Mouse (Mus musculus): ENCODE results near the gene Ccdc88c.

Ccdc88c gene

DNA sequence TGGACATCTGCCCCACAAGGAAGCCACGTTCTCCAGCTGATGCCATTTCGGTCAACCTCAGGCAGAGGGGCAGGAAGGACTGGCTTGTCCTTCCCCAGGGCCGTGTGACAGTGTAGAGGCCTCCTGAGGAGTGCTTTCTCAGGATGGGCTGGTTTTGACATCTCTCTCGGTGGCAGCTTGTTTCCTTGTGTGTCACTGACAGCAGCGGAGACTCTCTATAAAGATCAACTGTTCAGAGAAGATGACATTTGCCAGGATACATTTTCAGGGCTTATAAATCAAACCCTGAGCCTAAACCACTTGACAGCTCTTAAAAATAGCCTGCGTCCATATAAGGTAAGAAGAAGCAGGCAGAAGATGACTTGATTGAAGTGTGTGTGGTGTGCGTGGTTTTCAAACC lies 59.0 kb downstream of the Ccdc88c start:
- DNase-seq (ENCODE audit: low spot score in 2 of 2) = no peak

DNA sequence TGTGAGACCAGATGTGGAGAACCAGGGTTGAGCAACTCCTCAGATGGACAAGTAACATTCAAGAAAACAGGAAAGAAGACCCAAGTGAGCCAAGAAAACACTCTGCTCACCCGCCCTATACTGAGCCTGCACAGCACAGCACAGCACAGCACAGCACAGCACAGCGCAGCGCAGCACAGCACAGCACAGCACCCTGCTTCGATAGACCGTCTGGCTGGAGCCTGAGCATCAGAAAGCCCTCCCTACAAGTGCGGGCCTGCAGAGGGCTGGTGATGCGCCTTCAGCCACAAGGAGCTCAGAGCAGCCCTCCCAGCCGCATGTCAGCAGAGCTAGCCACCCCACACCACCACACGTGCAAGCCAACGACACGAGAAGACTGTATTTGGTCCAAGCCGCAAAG lies 61.5 kb downstream of the Ccdc88c start:
- DNase-seq (ENCODE audit: low spot score in 2 of 2) = no peak

DNA sequence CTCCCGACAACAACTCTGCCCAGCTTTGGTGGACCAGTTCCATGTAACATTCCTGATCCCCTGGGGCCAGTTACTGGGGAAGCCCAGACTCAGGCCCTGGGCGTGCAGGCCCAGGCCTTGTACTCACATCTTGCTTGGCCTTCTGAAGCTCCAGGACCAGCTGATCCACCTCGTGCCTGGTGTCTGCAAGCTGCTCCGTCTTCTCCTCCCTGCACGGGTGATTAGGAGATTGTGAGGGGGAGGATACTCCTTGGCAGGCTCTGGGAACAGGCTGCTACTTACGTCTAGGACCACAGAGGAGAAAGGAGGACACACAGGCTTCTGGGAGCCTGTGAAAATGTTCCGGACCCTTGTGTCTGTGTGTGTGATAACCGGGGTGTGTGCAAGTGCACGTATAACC lies 62.6 kb downstream of the Ccdc88c start:
- DNase-seq (ENCODE audit: low spot score in 2 of 2) = no peak

DNA sequence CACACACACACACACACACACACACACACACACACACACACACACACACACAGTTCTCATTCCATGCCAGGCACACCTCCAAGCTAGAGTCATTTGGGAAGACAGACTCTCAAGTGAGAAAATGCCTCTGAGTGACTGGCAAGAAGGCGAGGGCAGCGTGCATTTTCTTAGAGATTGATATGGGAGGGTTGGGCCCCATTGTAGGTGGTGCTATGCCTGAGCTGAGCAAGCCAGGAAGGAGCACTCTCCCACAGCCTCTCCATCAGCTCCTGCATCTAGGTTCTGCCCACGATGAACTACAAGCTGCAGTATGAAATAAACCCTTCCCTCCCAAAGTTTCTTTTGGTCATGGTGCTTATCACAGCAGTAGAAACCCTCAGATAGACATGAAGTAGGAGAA lies 63.6 kb downstream of the Ccdc88c start:
- no peak for DNase-seq (ENCODE audit: low spot score in 2 of 2)

DNA sequence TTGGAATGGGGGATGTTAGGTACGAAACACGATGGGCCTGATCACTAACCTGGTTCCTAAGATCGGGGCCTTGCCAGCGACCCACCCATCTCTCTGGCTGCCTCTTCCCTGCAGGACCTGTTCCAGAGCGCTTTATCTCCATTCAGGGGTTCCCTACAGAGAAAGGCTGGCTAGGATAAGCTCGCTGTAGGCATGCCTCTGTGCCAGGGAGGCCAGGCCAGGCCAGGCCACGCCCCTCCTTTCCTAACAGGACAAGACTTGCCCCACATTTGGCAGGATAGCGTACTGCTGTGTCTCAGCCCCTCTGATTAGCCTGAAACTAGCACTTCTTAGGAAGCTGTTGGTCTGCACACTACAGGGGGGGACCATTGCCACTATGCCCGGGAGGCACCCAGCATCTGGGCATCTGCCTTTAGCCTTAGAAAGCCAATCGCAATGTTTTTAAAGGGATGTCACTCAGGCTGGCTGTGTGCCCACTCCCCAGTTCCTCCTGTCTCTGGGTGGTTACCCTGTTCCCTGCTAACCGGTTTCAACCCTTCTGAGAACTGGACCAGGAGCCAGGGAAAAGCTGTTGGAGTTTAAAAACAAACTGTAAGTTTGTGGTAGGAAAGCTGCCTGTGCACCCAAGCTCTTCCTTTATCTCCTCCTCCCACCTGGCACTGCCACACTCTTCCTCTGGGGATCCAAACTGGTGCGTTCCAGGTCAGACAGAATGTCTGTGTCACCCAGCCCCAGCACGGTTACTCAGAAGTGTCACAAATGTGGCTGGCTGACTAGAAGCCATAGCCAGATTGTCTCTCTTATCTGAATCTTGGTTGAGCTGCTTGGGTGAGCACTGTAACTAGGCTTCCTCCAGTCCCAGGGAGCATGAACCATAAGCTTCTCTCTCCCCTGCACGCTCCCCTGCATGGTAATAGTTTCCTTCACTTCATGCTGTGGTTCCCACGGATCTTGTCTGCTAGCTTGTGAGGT lies 69.9 kb downstream of the Ccdc88c start:
- DNase-seq (ENCODE audit: low spot score in 2 of 2) = no peak

DNA sequence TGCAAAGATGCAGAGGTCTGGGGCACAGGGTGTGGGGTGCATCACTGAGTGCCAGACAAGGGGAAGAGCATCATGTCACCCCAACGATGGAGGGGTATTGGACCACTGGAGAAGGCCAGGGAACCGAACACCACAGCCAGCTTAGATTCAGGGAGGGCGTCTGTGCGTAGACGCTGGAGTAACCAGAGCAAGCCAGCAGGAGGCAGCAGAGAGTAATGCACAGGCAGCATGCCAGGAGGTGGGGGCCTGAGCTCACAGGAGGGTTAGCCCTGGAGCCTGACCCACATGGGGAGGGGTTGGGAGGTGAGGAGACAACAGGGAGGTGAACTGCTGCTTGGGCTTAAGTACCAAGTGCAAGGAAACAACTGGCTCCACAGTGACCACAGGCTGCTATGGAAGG lies 70.8 kb downstream of the Ccdc88c start:
- DNase-seq (ENCODE audit: low spot score in 2 of 2) = peak; percentile 54 to 69

DNA sequence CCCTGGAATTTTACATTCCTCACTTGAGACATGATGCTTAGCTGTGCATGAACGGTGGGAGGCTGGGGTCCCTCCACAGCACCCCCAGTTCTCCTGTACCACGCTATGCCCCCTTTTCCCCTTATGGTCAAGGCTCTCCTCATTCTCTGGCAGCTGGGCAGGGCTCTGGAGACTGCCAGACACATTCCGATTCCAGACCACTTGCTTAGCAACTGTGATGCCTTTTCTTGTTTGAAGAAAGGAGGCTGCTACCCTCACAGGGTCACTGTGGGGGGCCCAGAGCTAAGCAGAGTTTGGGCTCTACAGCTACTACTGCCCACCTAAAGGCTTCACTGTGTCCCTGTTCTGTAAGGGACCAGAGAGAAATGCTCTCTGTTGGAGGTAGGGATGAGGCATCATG lies 71.6 kb downstream of the Ccdc88c start:
- no peak for DNase-seq (ENCODE audit: low spot score in 2 of 2)

DNA sequence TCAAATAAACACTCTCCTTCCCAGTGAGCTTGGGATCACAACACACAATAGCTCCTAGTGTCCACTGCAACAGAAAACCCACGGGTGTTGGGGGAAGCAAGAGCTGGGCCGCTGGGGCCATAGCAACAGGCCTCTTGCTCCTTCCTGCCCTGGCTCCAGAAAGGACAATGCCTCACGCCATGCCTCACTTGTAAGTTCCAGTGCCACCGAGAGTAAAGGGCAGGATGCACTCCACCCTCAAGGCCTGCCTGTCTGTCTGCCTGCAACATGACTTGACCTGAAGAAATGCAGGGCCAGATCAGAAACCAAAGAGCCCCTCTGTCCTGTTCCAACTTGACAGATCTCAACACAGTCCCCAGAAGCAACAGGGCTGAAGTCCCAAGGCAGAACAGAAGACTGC lies 72.0 kb downstream of the Ccdc88c start:
- no peak for DNase-seq (ENCODE audit: low spot score in 2 of 2)

DNA sequence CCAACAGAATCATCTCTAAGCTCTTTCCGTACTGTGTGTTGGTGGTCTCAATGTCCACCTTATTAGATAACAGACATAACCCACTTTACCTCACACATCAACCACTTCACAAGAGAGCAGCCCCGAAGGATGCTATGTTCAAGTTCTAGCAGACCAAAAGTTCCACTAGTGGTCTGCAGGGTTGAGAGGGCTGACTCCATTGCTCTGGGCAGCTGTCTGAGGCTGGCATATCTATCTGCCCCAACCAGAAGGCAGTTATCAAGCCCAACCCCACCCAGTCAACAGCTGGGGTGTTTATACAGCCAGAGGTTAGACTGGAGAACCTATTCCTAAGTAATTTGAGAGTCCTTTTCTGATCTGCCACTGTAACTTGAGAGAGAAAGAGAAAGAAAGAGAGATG lies 72.8 kb downstream of the Ccdc88c start:
- no peak for DNase-seq (ENCODE audit: low spot score in 2 of 2)

DNA sequence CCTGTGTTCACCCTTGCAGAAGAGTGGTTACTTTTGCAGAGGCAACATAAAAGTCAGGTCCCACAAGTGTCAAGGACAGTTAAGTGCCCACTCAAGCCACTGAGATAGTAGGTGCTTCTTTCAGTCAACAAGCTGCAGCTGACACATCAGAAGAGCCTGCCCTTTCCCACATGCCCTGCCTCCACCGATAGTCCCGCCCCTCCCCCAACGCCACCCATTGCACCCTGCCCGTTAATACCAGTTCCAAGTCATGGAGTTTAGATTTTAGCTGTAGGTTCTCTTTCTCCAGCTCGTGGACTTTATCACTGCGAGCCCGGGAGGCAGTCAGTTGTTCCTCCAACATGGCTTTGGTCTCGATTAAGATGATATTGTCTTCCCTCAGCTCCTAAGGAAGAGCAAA lies 74.9 kb downstream of the Ccdc88c start:
- no peak for DNase-seq (ENCODE audit: low spot score in 2 of 2)

DNA sequence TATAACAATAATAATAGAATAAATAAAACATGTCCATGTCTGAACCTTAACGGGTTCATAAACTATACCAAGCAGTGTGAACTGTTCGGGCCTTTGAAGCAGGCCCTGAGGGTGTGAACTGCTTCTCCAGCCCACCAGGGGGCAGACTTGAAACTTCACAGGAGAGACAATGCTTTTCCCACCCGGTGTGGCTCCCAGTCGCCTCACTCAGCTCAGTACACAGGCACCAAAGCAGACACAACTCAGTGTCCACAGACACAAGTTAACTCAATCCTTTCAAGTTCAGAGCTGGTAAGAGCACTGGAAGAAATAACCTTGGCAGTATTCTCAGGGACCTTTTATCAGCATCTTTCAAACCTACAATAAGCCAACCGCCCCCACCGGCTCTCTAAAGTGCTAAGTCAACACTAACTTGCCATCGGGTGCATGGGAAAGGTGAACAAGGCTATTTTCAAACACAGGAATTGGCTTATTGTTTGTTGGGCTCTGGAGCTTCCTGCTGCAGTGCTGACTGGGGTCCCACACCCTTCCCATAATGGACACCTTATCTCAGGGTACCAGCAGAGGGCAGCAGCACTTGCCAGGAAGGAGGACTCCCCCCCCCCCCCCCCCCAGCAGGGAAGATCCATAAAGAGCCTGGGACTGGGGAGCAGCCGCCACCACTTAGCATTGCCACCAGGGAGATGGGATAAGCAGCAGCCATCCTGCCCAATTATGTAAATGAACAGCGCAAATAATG lies 76.5 kb downstream of the Ccdc88c start:
- peak; percentile 60 to 69 for DNase-seq (ENCODE audit: low spot score in 2 of 2)

DNA sequence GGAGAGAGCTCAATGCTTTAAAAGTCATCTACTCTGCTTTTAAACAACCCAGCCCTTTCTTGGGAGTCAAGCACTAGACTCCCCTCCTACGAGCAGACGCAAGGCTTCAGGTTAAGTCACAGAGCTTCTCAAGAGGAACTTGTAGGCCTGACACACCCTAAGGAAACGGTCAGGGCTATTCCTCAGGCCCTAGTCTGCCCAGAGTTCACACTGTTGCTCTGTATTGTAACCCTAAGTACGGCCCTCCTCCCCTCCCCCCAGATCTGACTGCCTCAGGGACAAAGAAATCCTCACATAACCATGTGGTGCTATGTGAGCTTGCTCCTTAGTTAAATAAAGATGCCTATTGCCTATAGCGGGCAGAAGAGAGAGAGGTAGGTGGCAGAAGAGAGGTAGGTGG lies 79.7 kb downstream of the Ccdc88c start:
- no peak for DNase-seq (ENCODE audit: low spot score in 2 of 2)

DNA sequence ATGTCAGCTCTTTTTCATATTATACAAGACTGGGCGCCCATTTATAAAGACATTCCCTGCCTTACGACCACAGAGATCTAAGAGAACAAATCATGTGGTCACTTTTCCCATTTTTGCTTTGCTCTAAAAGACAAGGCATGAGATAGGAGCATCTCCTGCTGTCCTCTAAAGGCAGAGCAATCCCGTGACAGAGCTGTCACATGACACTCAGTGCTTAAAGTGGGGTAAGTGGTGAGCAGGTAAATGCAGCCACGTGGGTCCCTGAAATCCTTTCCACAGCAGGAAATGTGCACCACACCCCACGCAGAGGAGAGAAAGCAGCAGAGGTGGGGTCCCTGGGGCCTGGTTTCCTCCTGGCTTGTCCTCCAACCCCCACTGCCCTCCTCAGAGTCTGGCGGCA lies 80.8 kb downstream of the Ccdc88c start:
- no peak for DNase-seq (ENCODE audit: low spot score in 2 of 2)

DNA sequence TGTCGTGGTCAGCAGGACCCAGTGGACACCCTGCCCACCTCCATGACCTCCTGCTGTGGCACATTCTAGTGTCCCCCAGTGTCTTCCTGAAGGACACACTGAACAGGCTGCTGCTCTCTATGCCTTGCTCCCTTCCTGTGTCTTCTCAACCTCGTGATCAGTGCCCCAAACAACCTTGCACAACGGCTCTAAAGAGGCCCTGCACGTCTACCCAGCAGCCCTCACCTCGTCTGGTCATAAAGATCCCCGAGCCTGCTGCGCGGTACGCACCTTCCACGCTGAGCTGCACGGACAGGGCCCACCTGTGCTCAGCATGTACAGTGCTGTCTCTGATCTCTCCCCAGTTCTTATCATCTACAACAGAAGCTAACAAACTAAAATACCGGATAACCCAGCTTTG lies 82.9 kb downstream of the Ccdc88c start:
- no peak for DNase-seq (ENCODE audit: low spot score in 2 of 2)

DNA sequence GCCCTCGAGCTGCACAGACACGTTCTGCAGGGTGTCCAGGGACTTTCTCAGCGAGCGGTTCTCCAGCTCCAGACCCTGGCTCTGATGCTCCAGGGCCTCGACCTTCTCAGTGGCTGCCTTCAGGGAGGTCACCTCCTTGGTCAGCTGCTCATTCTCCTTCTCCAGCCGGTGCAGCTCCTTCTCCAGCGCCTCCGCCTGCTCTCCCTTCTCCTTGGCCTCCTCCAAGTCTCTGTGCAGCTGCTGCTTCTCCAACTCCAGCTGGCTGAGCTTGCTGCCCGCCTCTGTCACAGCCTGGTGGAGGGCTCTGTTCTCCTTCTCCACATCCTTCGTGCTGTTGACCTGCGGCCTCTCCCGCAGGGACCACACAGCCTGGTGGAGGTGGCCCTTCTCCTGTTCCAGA lies 83.4 kb downstream of the Ccdc88c start:
- no peak for DNase-seq (ENCODE audit: low spot score in 2 of 2)

DNA sequence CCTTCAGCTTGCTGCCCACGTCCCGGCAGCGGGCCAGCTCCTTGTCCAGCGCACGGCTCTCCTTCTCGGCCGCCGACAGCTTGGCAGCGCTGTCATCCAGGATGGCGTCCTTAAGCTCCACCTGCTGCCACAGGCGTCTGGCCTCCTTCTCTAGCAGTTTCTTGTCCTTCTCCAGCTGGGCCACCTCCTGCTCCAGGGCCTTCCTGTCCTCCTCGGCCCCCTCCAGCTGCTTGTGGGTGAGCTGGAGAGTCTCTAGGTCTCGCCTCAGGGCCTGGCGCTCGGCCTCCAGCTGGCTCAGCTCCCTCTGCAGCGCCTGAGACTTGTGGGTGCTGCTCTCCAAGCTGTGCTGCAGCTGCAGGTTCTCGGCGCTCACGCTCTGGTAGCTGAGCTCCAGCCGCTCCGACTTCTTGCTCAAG lies 83.9 kb downstream of the Ccdc88c start:
- no peak for DNase-seq (ENCODE audit: low spot score in 2 of 2)

DNA sequence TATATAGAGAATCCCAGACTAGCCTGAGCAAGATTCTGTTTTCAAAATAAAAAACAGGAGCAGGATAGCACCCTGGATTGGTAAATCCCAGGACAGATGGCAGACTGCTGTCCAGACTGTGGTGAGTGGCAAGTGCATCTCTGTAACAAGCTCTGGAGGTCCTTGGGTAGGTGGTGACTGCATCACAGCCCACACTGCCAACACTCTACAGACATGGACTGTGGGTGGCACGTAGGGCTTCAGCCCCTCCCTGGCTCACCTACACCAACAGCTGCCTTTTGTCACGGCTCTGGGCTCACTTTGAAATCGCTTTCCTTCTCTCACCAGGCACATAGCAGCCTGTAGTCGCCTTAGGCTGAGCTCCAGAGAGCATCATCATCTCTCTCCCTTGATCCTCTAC lies 85.7 kb downstream of the Ccdc88c start:
- DNase-seq (ENCODE audit: low spot score in 2 of 2) = no peak

DNA sequence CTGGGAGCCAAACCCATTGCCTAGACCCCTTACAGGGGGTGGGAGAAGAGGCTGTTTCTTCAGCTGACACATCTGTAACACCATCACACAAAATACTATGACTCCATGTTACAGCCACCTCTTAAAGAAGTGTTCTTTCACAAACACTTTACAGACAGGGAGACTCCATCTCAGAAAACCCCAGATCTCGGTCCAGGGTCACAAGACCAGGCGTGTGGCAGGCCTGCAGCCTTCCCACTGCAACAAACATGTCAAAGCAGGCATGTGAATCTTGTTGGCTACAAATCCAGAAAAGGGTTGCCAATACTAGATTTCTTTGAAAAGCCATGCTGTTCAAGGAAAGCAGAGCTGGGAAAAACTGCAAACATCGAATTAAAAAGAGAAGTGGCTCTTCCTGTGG lies 87.5 kb downstream of the Ccdc88c start:
- no peak for DNase-seq (ENCODE audit: low spot score in 2 of 2)

DNA sequence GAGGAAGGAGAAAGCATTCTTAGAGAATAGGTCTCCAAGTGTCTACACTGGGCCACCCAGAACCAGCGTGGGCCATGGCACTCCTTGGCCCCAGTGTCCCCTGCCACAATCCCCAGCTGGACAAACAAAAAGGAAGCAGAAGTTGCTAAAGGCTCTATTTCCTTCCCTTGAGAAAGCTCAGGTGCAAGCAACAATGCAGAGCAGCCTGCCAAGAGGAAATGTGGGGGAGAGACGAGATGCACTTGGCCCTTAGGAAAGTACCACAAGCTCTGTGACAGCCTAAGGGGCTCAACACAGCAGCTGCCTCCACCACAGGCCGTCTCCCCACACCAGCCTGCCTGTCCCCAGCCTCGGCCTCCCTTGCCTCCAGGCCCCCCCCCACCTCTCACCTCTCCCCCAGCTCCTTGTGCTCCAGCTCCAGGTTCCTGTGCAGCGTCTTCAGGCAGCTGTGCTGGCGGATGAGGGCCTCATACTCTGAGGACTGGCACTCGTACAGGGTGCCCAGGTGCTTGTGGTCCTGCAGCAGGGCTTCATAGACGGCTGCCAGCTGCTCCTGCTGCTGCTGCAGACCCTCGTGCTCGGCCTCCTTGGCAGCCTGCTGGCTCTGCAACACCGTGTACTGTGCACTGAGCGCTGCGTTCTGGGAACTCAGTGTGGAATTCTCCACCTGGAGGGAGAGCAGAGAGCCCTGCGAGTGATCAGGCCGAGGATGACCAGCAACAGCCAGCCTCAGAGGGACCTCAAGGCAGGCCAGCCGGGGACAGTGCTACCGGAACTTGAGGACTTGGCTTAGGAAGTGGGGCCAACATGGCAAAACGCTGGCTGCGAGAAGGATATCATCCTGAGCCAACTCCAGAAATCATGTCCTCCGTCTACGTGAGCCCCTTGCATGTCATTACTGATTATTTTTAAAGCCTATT lies 91.2 kb downstream of the Ccdc88c start:
- no peak for DNase-seq (ENCODE audit: low spot score in 2 of 2)

DNA sequence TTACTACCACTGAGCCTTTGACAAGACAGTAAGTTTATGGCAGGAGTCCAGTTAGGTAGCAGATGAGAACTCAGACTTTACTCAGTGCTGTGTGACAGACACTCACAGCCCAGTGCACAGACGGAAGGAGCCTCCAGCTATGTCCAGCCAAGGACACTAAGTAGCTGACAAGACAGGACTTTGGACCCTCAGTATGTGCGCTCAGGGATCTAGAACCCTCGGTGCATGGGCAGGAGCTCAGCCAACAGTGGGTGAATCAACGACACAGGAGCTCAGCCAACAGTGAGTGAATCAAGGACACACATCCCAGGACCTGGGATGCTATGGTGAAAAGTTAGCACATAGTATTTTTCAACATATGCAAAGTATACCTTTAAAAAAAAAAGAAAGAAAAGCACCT lies 92.1 kb downstream of the Ccdc88c start:
- DNase-seq (ENCODE audit: low spot score in 2 of 2) = no peak

DNA sequence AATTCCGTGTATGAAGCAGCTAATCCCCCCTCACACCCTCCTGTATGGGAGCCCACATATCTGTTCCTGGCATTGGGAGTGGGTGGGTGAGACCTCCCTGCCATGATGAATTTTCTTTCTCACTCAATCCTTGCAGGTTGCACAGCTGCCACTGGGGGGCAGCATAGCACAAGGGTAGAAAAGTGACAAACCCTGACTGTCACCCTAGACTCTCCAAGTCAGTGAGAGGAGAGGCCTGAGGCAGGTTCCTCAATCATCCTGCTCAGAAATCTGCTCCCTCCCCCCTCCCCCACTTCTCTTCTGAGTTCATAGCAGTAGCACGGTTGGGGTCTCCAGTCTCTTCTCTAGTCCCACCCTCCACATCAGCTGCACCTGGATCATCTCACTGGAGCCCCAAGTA lies 92.7 kb downstream of the Ccdc88c start:
- peak; percentile 70 to 79 for DNase-seq (ENCODE audit: low spot score in 2 of 2)

DNA sequence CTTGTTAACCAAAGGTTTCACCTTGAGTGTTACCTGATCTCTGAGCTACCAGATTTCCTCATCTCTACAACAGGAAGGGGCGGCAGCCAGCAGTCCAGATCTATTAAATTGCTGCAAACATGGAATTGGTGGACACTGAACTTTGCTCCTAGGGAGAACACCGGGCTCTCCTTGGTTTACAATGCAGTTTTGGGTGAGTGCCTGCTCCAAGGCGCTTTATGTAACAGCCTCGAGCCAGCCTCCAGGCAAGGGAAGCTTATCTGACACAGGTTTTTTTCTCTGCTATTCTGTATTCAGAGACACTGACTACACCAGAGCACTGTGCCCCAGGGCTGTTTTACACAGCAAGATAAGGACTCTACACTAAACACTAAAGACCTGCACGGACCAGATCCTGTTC lies 94.1 kb downstream of the Ccdc88c start:
- DNase-seq (ENCODE audit: low spot score in 2 of 2) = no peak
